Mouse (Mus musculus): ENCODE measurements around the gene Ambra1. TPM values are rescaled to one million over a fixed set of nuclear protein-coding genes. Genes with fewer than 3 reads are reported as not detected.
A peak's percentile ranks its signal among the peaks of the same experiment; 100 is the strongest.
"Not testable (repeated sequence)": the region's sequence is repeated elsewhere in the genome, so short reads cannot be mapped to it uniquely, and the experiment has no call there.

Ambra1 gene
- total RNA-seq, 2 experiments from 2014 or later = 49.7 to 50.4 TPM

GRCm38 (mm10) chr2:91711256-91711925 is 18.5 kb upstream of the Ambra1 start:
- H3K4me3 ChIP-seq = peak overlapping the region; percentile 97
- no peak for TF ChIP-seq CTCF (conservative IDR thresholded peaks at IDR 0.05)
- H3K27ac ChIP-seq = peak overlapping the region; percentile 99
- no peak for DNase-seq (ENCODE audit: low spot score in 2 of 2)

- no peak for DNase-seq (ENCODE audit: low spot score in 2 of 2)
- Histone ChIP-seq H3K27ac (no peak overlapping the region), H3K4me3 (no peak overlapping the region)
- TF ChIP-seq CTCF (conservative IDR thresholded peaks at IDR 0.05) = no peak
Measured at GRCm38 (mm10) chr2:91714921-91715320, 15.0 kb upstream of the Ambra1 start.

GRCm38 (mm10) chr2:91718276-91718675 is 11.7 kb upstream of the Ambra1 start:
- Histone ChIP-seq H3K27ac (no peak overlapping the region), H3K4me3 (no peak overlapping the region)
- no peak for DNase-seq (ENCODE audit: low spot score in 2 of 2)
- TF ChIP-seq CTCF (conservative IDR thresholded peaks at IDR 0.05) = no peak

- no peak for TF ChIP-seq CTCF (conservative IDR thresholded peaks at IDR 0.05)
- DNase-seq (ENCODE audit: low spot score in 2 of 2) = no peak
- Histone ChIP-seq H3K4me3 (no peak overlapping the region), H3K27ac (no peak overlapping the region)
Measured at GRCm38 (mm10) chr2:91723382-91723781, 6.6 kb upstream of the Ambra1 start.

GRCm38 (mm10) chr2:91723951-91724350 is 6.0 kb upstream of the Ambra1 start:
- no peak for DNase-seq (ENCODE audit: low spot score in 2 of 2)
- no peak for TF ChIP-seq CTCF (conservative IDR thresholded peaks at IDR 0.05)
- H3K4me3 ChIP-seq = no peak overlapping the region
- no peak overlapping the region for H3K27ac ChIP-seq

- Histone ChIP-seq H3K27ac (no peak overlapping the region), H3K4me3 (no peak overlapping the region)
- TF ChIP-seq CTCF (conservative IDR thresholded peaks at IDR 0.05) = no peak
- DNase-seq (ENCODE audit: low spot score in 2 of 2) = no peak
Measured at GRCm38 (mm10) chr2:91724716-91725115, 5.2 kb upstream of the Ambra1 start.

GRCm38 (mm10) chr2:91725476-91725875 is 4.5 kb upstream of the Ambra1 start:
- not testable (repeated sequence) for H3K4me3 ChIP-seq; H3K27ac ChIP-seq; DNase-seq (ENCODE audit: low spot score in 2 of 2)

- Histone ChIP-seq H3K27ac (no peak overlapping the region), H3K4me3 (no peak overlapping the region)
- no peak for DNase-seq (ENCODE audit: low spot score in 2 of 2)
- TF ChIP-seq CTCF (conservative IDR thresholded peaks at IDR 0.05) = no peak
Measured at GRCm38 (mm10) chr2:91727011-91727410, 2.9 kb upstream of the Ambra1 start.

- TF ChIP-seq CTCF (conservative IDR thresholded peaks at IDR 0.05) = no peak
- Histone ChIP-seq H3K4me3 (peak overlapping the region; percentile 93), H3K27ac (peak overlapping the region; percentile 97)
- DNase-seq (ENCODE audit: low spot score in 2 of 2) = no peak
Measured at GRCm38 (mm10) chr2:91729571-91729970, 363 bp upstream of the Ambra1 start.

GRCm38 (mm10) chr2:91735221-91735620 is 5.3 kb downstream of the Ambra1 start:
- Histone ChIP-seq H3K27ac (no peak overlapping the region), H3K4me3 (no peak overlapping the region)
- DNase-seq (ENCODE audit: low spot score in 2 of 2) = no peak
- no peak for TF ChIP-seq CTCF (conservative IDR thresholded peaks at IDR 0.05)

- no peak for TF ChIP-seq CTCF (conservative IDR thresholded peaks at IDR 0.05)
- no peak for DNase-seq (ENCODE audit: low spot score in 2 of 2)
- Histone ChIP-seq H3K27ac (no peak overlapping the region), H3K4me3 (no peak overlapping the region)
Measured at GRCm38 (mm10) chr2:91739586-91739985, 9.7 kb downstream of the Ambra1 start.

GRCm38 (mm10) chr2:91744686-91745085 is 14.8 kb downstream of the Ambra1 start:
- DNase-seq (ENCODE audit: low spot score in 2 of 2) = no peak
- TF ChIP-seq CTCF (conservative IDR thresholded peaks at IDR 0.05) = no peak
- H3K27ac ChIP-seq = no peak overlapping the region
- H3K4me3 ChIP-seq = no peak overlapping the region

- no peak for TF ChIP-seq CTCF (conservative IDR thresholded peaks at IDR 0.05)
- DNase-seq (ENCODE audit: low spot score in 2 of 2) = no peak
- no peak overlapping the region for H3K4me3 ChIP-seq
- H3K27ac ChIP-seq = peak overlapping the region; percentile 75
Measured at GRCm38 (mm10) chr2:91749811-91750261, 19.9 kb downstream of the Ambra1 start.

GRCm38 (mm10) chr2:91771921-91772705 is 42.2 kb downstream of the Ambra1 start:
- no peak for DNase-seq (ENCODE audit: low spot score in 2 of 2)
- TF ChIP-seq CTCF (conservative IDR thresholded peaks at IDR 0.05) = no peak
- no peak overlapping the region for H3K27ac ChIP-seq
- no peak overlapping the region for H3K4me3 ChIP-seq

All from layer of hippocampus, adult 2 months (tissue).